Mouse (Mus musculus): ENCODE data around the gene Inpp5a. TPM values are rescaled to one million over a fixed set of nuclear protein-coding genes. Genes with fewer than 3 reads are reported as not detected.

Gene Inpp5a
- polyA plus RNA-seq, 1 experiment: 26.7 TPM

Other genes starting within 250 kb of the Inpp5a start
- 9.9 and 11.0 TPM in 2 replicates for gene Lrrc27, start 176.1 kb upstream of the Inpp5a start, polyA plus RNA-seq (2012; rRNA removed)
- gene Stk32c, start 175.8 kb upstream of the Inpp5a start, polyA plus RNA-seq (2012; rRNA removed): 15.1 and 15.8 TPM in 2 replicates
- 32.3 and 35.8 TPM in 2 replicates for gene Pwwp2b, start 140.6 kb upstream of the Inpp5a start, polyA plus RNA-seq (2012; rRNA removed)
- gene Nkx6-2, start 193.7 kb downstream of the Inpp5a start, polyA plus RNA-seq (2012; rRNA removed): 0.10 and 0.19 TPM in 2 replicates

Measured in urinary bladder, adult 2 months (tissue).